ENCODE assay signal across 12 mouse cellular contexts in genomic region chr14:47169677-47170410, GRCm38 (mm10). TPM values are rescaled to one million over a fixed set of nuclear protein-coding genes. Genes with fewer than 3 reads are reported as not detected.
DNase-seq lines count a peak whose midpoint lies in the region; ATAC-seq lines count a peak whose summit lies in the region.
"Had no signal": no experiment of that assay in that cellular context is flagged by ENCODE, and none has a peak within 500 bp of the region (broad histone marks: within the 10 kb centered on the region; RNA-seq: fewer than 3 reads in every experiment).

No protein-coding gene starts in this region.

- ATAC-seq in common myeloid progenitor, adult 5-6 weeks (replicated peaks; ENCODE audit: low read depth, poor library complexity, severe bottlenecking) = peak; percentile 15; the same call in 1 of the 2 replicates
- ATAC-seq in frontal cortex, adult (ENCODE audit: low TSS enrichment) = no peak
- ATAC-seq: forebrain, embryonic 13.5 days; intestine, embryonic 15.5 days had no signal

- DNase-seq in testis, postnatal 10 days (ENCODE audit: low spot score) = peak; percentile 26
- DNase-seq in testis, postnatal 14 days (ENCODE audit: low spot score) = no peak
- peak; percentile 85 for DNase-seq in adrenal gland, adult 2 months
- DNase-seq in gastrocnemius, adult 18-20 months (ENCODE audit: low spot score) = no peak
- no peak for DNase-seq in left cerebral cortex, adult 18-20 months (ENCODE audit: low spot score in 2 of 2)
- DNase-seq: cerebellum, adult 2 months; cerebellum, postnatal 36 days; right cerebral cortex, postnatal 25 days had no signal

RNA-seq across cellular contexts. Expression of gene Gch1, which starts 19.4 kb away (rescaled TPM):
- 10 to 100 TPM; 77.0 to 85.2 TPM for total RNA-seq in adrenal gland, adult 2 months (2021)
- polyA plus RNA-seq in adrenal gland, adult 2 months (2012; rRNA removed) = 72.9 and 82.2 TPM in 2 replicates
- total RNA-seq in common myeloid progenitor, adult 5-6 weeks (2017) = 4.3 and 7.2 TPM in 2 replicates
- total RNA-seq in gastrocnemius, adult 18-20 months (2021) = 1 to 10 TPM; 1.9 to 3.6 TPM
- total RNA-seq in left cerebral cortex, adult 18-20 months (2021) = under 1 TPM; 0.80 to 0.91 TPM

Comparison
In these comparisons a context has a peak if more than half of its experiments do, and no peak if none do; other contexts are left out.
1. DNase-seq: peak in testis, postnatal 10 days (single experiment) and adrenal gland, adult 2 months (single experiment); none in testis, postnatal 14 days (single experiment), gastrocnemius, adult 18-20 months (single experiment) and left cerebral cortex, adult 18-20 months (0 of 2).